Mouse (Mus musculus) heart, embryonic 14.5 days (tissue): ENCODE measurements around the gene Sh3rf3. TPM values are rescaled to one million over a fixed set of nuclear protein-coding genes. Genes with fewer than 3 reads are reported as not detected.

ENCODE experiments used
- ATAC-seq: fragments of 200-750 bp; cut with Nextera tagmentation; 2 replicates; pipeline ENCODE4 v1.8.0; 2017; ENCODE audit warnings: low read depth, moderate TSS enrichment; ENCODE audit not compliant: insufficient number of reproducible peaks, insufficient read depth, low FRiP score
- H3K27ac ChIP-seq, 2 experiments: fragments of 200-500 bp in 1 of 2; fragments of 300-500 bp in 1 of 2; sonication (generic) in 1 of 2; replicated peaks in 1 of 2; 2 replicates each; pipeline ENCODE4 v1.5.1; 2012 to 2014; ENCODE audit warnings: low read depth in 2 of 2, low read length in 2 of 2, control low read depth in 1 of 2, mild to moderate bottlenecking in 1 of 2, mixed read lengths in 1 of 2; ENCODE audit not compliant: control insufficient read depth in 1 of 2, insufficient read depth in 1 of 2
- H3K27me3 ChIP-seq: fragments of 300-500 bp; sonication (generic); 2 replicates; pipeline ENCODE4 v1.6.1; 2014; ENCODE audit warnings: mild to moderate bottlenecking, low read length, control low read depth; ENCODE audit not compliant: control insufficient read depth, insufficient read depth
- H3K36me3 ChIP-seq: fragments of 300-500 bp; sonication (generic); 2 replicates; pipeline ENCODE4 v1.6.1; 2014; ENCODE audit warnings: mild to moderate bottlenecking, control low read depth, low read length, mixed read lengths; ENCODE audit not compliant: control insufficient read depth, insufficient read depth
- H3K4me1 ChIP-seq, 2 experiments: fragments of 200-500 bp in 1 of 2; fragments of 300-500 bp in 1 of 2; sonication (generic) in 1 of 2; 2 replicates each; pipeline ENCODE4 v1.6.1; 2012 to 2014; ENCODE audit warnings: low read length in 2 of 2, control low read depth in 1 of 2, mixed read lengths in 1 of 2; ENCODE audit not compliant: control insufficient read depth in 2 of 2, insufficient read depth in 2 of 2
- H3K4me2 ChIP-seq: fragments of 300-500 bp; sonication (generic); 2 replicates; pipeline ENCODE4 v1.6.1; 2014; ENCODE audit warnings: mild to moderate bottlenecking, low read length
- H3K4me3 ChIP-seq, 2 experiments: fragments of 200-500 bp in 1 of 2; fragments of 300-500 bp in 1 of 2; sonication (generic) in 1 of 2; 2 replicates each; pipeline ENCODE4 v1.5.1; 2012 to 2014; ENCODE audit warnings: low read length in 2 of 2, mild to moderate bottlenecking in 2 of 2, control low read depth in 1 of 2, low read depth in 1 of 2, moderate library complexity in 1 of 2; ENCODE audit not compliant: control insufficient read depth in 1 of 2, insufficient read depth in 1 of 2
- H3K9ac ChIP-seq: fragments of 300-500 bp; sonication (generic); 2 replicates; pipeline ENCODE4 v1.6.1; 2014; ENCODE audit warnings: mild to moderate bottlenecking, low read length
- H3K9me3 ChIP-seq: fragments of 300-500 bp; sonication (generic); 2 replicates; pipeline ENCODE4 v1.6.1; 2016; ENCODE audit warnings: low read length, control low read depth; ENCODE audit not compliant: control insufficient read depth
- WGBS: fragments of 180-500 bp; shearing (Covaris S2); extraction: QIAGEN DNeasy Blood & Tissue Kit; methylation state at CpG from one replicate; pipeline ENCODE4 v1.1.7; 2014; 5-methylcytosine and 5-hydroxymethylcytosine counted together
- polyA plus RNA-seq: library from polyadenylated mRNA; unstranded; fragments of >200 nt; fragmentation: Nextera tagmentation; extraction: Ambion mirVana; gene quantifications from 2 replicates; pipeline ENCODE4 v1.2.1, GENCODE M21; 2014

Gene Sh3rf3
- polyA plus RNA-seq, 1 experiment from 2014 or later: 0.65 TPM

DNA sequence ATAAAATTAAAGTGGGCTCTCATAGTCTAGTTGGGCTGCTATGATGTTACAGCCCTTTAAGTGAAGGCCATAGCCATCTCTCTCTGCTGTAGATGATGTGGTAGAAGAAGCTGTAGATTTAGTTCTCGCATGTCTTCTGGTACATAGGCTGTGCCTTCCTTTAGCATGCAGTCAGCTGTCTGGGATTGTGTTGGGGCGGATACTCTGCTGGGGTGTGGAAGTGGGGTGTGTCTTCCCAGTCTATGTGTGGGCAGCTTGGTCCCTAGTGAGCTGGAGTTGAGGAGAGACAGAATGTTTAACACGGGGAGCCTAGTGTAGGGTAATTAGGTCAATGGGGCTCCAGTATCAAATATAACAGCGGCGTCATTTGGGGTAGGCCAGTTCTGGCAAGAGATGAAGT is 82.3 kb downstream of the Sh3rf3 start:
- Histone ChIP-seq H3K4me1 (no peaks in the 10 kb centered on the region), H3K9me3 (no peaks in the 10 kb centered on the region), H3K27me3 (peaks cover 9% of the 10 kb centered on the region), H3K4me2 (no peak overlapping the region), H3K9ac (no peak overlapping the region), H3K36me3 (no peaks in the 10 kb centered on the region), H3K4me3 (no peak overlapping the region), H3K27ac (no peak overlapping the region)
- ATAC-seq: no peak
- WGBS: 81% methylated on average over 5 of the region's 5 CpGs

DNA sequence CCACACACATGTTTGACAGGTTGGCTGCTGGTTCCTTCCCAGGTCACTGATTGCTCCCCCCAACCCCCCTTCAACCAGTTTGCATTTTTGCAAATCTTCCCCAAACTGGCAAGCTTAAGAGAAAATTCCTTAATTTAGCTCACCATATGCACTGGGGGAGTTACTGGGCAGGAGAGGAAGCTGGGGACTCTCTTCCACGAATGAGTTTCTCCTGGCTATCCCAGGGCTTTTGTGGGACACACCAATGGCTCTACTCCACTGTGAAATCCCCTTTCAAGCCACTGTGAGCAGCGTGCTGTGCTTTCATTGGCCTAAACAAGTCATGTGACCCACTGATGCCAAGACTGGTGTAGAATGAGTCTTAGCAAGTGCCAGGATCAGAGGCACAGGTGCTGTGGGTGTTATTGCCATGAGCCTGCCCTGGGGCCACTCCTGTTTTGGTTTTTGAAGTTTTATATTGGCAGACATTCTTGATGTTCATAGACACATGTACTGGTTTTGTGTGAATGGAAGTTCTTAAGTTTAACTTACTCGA is 83.9 kb downstream of the Sh3rf3 start:
- ATAC-seq: no peak
- Histone ChIP-seq H3K27ac (no peak overlapping the region), H3K9ac (no peak overlapping the region), H3K4me2 (no peak overlapping the region), H3K9me3 (no peaks in the 10 kb centered on the region), H3K36me3 (no peaks in the 10 kb centered on the region), H3K27me3 (peaks cover 3% of the 10 kb centered on the region; the same call in 1 of the 2 replicates), H3K4me1 (no peaks in the 10 kb centered on the region), H3K4me3 (no peak overlapping the region)
- 71% methylated on average over 3 of the region's 3 CpGs for WGBS

DNA sequence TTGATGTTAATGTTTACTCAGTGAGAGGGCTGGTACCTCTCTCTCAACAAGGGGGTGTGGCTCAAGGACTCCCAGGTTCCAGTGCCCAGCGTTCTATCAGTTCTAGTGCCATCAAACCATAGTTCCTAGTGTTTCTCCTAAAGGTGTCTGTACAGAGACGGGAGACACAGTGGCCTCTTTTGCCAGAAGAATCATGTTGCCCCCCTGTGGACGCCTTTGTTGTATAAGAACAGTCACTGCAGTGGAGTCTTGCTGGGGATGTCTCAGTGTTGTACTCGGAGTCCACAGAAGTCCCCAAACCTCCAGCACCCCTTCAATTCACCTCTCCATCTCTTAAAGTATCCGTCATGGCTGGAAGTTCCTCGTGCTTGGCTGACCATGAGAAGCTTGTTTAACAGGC is 92.1 kb downstream of the Sh3rf3 start:
- H3K27ac ChIP-seq: no peak overlapping the region
- H3K36me3 ChIP-seq: no peaks in the 10 kb centered on the region
- no peak overlapping the region for H3K4me3 ChIP-seq
- no peak overlapping the region for H3K9ac ChIP-seq
- peaks cover 12% of the 10 kb centered on the region for H3K27me3 ChIP-seq
- WGBS: 26% methylated on average over 6 of the region's 6 CpGs
- no peaks in the 10 kb centered on the region for H3K9me3 ChIP-seq
- H3K4me2 ChIP-seq: no peak overlapping the region
- no peak for ATAC-seq
- no peaks in the 10 kb centered on the region for H3K4me1 ChIP-seq

DNA sequence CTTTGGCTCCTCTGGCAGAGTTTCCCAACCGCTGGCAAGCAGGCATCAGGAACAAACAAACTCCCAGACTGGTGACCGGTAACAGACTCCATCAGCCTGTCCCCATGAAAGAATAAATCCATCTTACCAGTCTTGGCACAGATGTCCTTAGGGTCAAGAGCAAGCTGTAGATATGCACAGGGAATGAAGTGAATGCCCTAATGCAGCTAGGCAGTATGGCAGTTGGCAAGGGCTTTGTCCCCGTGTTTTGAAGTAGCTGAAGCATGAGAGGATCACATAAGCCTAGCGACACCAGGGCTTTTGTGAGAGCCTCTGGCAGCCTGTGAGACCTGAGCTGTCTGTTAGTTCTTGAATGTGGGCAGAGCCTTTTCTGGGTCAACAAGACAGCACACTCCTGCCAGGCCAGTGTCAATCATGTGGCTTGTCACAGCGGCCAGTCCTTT is 93.9 kb downstream of the Sh3rf3 start:
- no peak overlapping the region for H3K27ac ChIP-seq
- no peak overlapping the region for H3K4me2 ChIP-seq
- H3K4me1 ChIP-seq: no peaks in the 10 kb centered on the region
- no peaks in the 10 kb centered on the region for H3K36me3 ChIP-seq
- 58% methylated on average over 5 of the region's 5 CpGs for WGBS
- no peaks in the 10 kb centered on the region for H3K9me3 ChIP-seq
- H3K9ac ChIP-seq: no peak overlapping the region
- no peak for ATAC-seq
- no peak overlapping the region for H3K4me3 ChIP-seq
- peaks cover 12% of the 10 kb centered on the region for H3K27me3 ChIP-seq

DNA sequence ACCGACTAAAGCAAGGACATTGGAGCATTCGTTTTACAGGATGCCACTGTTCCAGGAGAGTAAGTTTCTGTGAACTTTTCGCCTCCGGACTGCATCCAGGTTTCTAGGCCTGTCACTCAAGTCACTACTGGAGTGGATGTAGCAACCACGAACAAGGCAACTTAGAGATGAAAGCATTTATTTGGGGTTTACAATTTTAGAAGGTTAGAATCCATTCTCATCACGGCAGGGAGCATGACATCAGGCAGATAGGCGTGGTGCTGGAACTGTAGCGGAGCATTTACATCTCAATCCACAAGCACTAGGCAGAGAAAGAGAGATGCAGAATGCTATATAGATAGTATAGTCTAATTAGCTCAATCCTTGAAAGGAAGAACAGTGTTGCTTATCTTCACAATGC is 95.3 kb downstream of the Sh3rf3 start:
- H3K36me3 ChIP-seq: no peaks in the 10 kb centered on the region
- H3K9me3 ChIP-seq: no peaks in the 10 kb centered on the region
- no peak overlapping the region for H3K9ac ChIP-seq
- no peak overlapping the region for H3K4me2 ChIP-seq
- no peak for ATAC-seq
- WGBS: 82% methylated on average over 8 of the region's 8 CpGs
- H3K4me3 ChIP-seq: no peak overlapping the region
- no peak overlapping the region for H3K27ac ChIP-seq
- no peaks in the 10 kb centered on the region for H3K4me1 ChIP-seq
- H3K27me3 ChIP-seq: peaks cover 15% of the 10 kb centered on the region

DNA sequence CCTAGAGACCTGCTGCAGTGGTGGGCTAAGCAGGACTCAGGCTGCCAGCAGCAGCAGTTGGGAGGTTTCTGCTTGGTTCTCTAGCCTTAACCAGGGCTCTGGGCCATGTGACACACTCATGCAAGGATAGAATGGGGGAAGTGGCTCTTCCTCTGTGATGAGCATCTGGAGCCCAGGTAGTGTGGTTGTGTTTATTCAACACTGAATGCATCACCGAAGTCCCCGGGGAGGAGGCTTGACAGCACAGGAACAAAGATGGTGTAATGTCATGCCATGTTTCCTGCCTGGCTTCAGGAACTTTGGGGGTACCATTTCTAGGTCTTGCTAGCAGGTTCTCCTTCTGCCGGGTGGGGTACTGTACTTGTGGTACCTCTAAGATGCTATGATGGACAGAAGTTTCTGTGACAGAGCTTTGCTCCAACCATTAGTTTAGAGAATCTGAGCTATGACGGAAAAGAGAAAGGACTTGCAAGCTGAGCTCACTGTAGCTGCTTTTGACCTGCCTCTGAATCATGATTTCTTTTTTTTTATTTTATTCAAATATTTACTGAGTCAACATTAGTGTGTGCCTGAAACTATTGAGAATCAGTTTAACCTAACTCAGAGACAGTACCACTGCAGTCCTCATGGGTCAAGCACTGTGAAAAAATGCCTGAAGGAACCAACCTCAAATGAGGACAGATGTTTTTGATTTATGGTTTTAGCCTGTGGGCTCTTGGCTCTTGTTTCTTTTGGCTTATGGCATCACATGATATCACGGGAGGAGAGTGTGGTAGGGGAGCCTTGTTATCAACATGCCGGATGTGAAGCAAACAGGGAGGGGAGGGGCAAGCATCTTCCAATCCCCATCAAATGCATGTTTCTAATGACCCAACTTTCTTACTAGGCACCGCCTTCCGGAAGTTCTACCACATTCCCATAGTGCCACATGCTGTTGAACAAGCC is 102.4 kb downstream of the Sh3rf3 start:
- Histone ChIP-seq H3K4me3 (no peak overlapping the region), H3K27me3 (peaks cover 34% of the 10 kb centered on the region), H3K9ac (no peak overlapping the region), H3K27ac (no peak overlapping the region), H3K4me1 (no peaks in the 10 kb centered on the region), H3K36me3 (no peaks in the 10 kb centered on the region), H3K4me2 (no peak overlapping the region), H3K9me3 (no peaks in the 10 kb centered on the region)
- 76% methylated on average over 8 of the region's 8 CpGs for WGBS
- ATAC-seq: no peak

DNA sequence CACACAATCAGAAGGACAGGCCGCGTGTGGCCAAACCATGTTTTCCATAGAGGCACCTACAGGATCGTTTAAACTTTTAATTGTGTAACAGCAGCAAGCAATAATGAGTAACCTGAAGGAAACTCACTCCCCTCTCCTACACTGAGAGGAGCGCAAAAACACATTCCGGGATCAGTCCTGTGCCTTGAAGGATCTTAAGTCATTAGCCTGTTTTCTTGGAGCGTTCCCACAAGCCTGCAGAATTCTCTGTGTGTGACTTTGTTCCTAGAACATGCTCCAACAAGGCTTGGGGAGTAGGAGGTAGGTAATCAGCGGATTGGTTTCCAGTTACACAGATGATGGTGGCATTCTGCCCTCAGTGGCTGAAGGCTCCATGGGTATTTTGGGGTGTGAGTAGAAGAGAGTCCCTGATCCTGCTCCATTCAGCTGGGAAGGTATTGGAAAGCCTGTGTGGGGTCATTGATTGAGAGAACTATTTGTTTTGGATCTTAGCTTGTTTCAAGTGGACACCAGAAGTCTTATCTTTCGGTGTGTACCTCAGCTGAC is 108.6 kb downstream of the Sh3rf3 start:
- H3K27ac ChIP-seq: no peak overlapping the region
- H3K9ac ChIP-seq: no peak overlapping the region
- H3K4me3 ChIP-seq: no peak overlapping the region
- H3K9me3 ChIP-seq: no peaks in the 10 kb centered on the region
- no peak for ATAC-seq
- no peak overlapping the region for H3K4me2 ChIP-seq
- H3K36me3 ChIP-seq: no peaks in the 10 kb centered on the region
- H3K27me3 ChIP-seq: peaks cover 70% of the 10 kb centered on the region
- no peaks in the 10 kb centered on the region for H3K4me1 ChIP-seq
- WGBS: 85% methylated on average over 8 of the region's 8 CpGs
